Mouse (Mus musculus) megakaryocyte-erythroid progenitor cell, adult 5-6 weeks (primary cell): Measurements from ENCODE around the gene Ifi27l2b. TPM values are rescaled to one million over a fixed set of nuclear protein-coding genes. Genes with fewer than 3 reads are reported as not detected.
"Not testable (repeated sequence)": the region's sequence is repeated elsewhere in the genome, so short reads cannot be mapped to it uniquely, and the experiment has no call there.

Experiments used
- ATAC-seq: replicated peaks from 2 replicates; pipeline ENCODE4 v1.8.0; 2016; ENCODE audit warnings: mild to moderate bottlenecking, inconsistent platforms; ENCODE audit not compliant: severe bottlenecking, poor library complexity, low FRiP score, low TSS enrichment
- total RNA-seq, 2 experiments: library from RNA; stranded (forward) in 1 of 2; stranded (reverse) in 1 of 2; fragments of 200-1000, 215-1000 nt in 1 of 2; fragments of >200 nt in 1 of 2; fragmentation: Nextera tagmentation in 1 of 2; gene quantifications; 2 replicates each; pipeline ENCODE4 v1.2.3; 2014 to 2017

Gene Ifi27l2b
- total RNA-seq (2014; fragmentation: Nextera tagmentation) (not detected in 2 replicates), total RNA-seq (2017) (not detected in 2 replicates)

DNA sequence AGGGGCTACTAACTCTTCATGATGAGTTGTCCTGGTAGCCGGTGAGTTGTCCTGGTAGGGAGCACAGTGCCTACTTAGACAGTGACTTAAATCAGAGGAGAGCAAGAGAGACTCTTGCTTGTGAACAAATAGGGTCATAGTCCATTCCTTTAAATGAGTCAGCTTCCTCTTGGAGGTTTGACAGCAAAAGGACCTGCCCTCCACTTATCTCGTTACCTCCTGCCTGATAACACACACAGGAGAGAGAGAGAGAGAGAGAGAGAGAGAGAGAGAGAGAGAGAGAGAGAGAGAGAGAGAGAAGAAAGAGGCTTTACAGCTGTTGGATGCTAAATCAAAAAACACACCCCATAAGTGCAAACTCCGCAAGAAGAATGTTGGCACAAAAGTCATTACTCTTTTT lies at the start of gene Ifi27l2b:
TSS of gene Ifi27l2b (minus strand) at position 84 of the 400 bp plus-strand sequence.
- ATAC-seq: no peak

DNA sequence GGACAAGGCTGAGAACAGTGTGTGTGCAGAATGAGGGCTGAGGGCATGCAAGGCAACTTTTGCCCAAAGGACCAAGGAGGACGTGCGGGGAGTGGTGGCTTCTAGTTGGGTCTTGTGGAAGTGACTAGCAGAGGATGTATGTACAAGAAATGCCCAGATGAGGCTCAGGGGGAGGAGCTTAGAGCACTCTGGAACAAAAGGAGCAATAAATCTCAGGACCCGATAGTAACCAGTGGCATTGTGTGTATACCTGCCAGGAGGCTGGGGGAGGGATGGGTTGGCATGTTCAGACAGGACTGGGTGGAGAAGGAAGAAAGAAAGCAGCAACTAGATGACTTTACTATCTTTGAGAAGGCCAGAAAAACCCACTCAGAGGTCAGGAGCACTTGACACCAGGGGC lies 47.4 kb upstream of the Ifi27l2b start:
- no peak for ATAC-seq

DNA sequence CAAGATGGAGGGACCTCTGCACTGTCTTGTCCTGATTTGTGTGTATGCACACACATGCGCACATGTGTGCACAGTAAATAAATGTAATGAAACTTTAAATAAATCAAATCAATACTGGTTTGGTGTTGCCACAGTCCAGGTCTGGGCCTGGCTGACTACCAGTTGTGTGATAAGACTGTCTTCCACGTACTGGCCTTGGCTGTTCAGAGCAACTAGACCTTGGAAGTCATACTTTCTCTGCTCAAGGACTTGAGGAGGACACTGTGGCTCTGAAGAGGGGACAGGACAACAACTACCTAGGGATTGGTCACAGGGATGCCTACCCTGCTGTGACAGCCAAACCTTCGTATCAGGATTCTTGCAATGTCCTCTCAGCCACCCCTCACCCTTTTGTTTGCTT lies 46.3 kb upstream of the Ifi27l2b start:
- ATAC-seq: no peak

GRCm38 (mm10) chr12:103499261-103499660 lies 42.2 kb upstream of the Ifi27l2b start:
- ATAC-seq: no peak

- no peak for ATAC-seq
These were observed 41.7 kb upstream of the Ifi27l2b start for GRCm38 (mm10) chr12:103498768-103499167.

- ATAC-seq: peak; percentile 78
These were observed 37.5 kb upstream of the Ifi27l2b start for GRCm38 (mm10) chr12:103494486-103494885.

- ATAC-seq: peak; percentile 77
These were observed 35.7 kb upstream of the Ifi27l2b start for GRCm38 (mm10) chr12:103492767-103493166.

DNA sequence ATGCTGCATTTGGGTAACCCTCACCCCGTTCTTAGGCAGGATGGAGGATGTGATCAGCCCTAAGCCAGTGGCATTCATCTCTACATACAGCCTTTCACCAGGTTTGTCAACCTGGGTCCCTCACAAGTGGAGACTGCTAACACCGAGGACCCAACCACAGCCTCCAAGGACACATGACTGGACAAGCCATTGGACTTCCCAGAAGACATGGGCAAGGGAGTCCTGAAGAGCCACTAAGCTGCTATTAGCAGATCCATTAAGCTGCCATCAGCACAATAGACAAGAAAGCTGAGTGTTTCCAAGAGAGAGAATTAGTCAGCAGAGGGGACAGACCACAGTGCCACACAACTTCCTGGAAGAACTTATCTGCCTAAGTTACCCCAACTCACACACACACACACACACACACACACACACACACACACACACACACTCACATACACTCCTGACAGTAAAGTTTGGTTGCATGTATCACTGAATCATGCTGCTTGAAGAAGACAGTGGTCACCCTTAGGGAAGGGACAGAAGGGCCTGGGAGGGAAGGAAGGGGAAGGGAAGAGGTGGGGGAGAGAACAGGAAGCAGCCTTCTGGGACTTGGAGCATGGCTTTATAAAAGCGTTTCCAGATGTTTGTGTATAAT lies 34.2 kb upstream of the Ifi27l2b start:
- no peak for ATAC-seq

- no peak for ATAC-seq
These were observed 30.7 kb upstream of the Ifi27l2b start for GRCm38 (mm10) chr12:103487750-103488149.

GRCm38 (mm10) chr12:103487276-103487675 lies 30.3 kb upstream of the Ifi27l2b start:
- ATAC-seq: no peak

GRCm38 (mm10) chr12:103486726-103487125 lies 29.7 kb upstream of the Ifi27l2b start:
- no peak for ATAC-seq

DNA sequence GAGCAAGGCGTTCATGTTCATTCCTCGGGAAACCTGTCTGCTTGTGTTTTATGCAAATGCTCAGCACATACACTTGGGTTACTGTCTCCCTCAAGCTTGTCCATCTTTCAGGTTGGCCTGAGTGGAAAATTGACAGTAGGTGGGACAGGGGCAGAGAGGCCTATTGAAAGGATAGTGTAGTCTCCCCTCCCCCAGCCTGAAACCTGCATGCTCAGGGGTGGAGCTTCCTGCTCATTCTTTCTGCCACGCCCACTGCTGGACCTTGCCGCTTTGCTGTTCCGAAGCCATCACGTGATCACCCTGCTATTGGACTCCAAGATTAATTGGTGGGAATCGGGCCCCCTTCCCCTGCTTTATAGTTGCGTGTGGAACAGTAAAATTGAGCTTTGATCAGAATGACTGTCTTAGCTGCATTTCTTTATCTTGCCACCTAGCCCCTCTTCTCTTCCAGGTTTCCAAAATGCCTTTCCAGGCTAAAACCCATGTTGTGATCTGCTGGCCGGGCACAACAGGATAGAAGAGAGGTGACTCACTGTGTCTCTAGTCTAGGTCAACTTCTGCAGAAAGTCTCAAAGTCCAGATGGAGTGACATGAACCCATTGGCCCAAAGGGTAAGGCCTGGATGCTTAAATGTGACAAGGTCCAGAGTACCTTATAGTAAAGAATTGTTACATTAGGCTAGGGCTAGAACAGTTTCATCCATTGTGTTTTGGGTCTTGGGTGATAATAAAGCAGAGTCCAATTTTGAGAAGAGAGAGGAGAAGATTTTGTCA lies 27.4 kb upstream of the Ifi27l2b start:
- ATAC-seq: not testable (repeated sequence)

GRCm38 (mm10) chr12:103482781-103483180 lies 25.8 kb upstream of the Ifi27l2b start:
- ATAC-seq: no peak

GRCm38 (mm10) chr12:103481671-103482070 lies 24.6 kb upstream of the Ifi27l2b start:
- ATAC-seq: no peak

GRCm38 (mm10) chr12:103477461-103478015 lies 20.5 kb upstream of the Ifi27l2b start:
- ATAC-seq: no peak

DNA sequence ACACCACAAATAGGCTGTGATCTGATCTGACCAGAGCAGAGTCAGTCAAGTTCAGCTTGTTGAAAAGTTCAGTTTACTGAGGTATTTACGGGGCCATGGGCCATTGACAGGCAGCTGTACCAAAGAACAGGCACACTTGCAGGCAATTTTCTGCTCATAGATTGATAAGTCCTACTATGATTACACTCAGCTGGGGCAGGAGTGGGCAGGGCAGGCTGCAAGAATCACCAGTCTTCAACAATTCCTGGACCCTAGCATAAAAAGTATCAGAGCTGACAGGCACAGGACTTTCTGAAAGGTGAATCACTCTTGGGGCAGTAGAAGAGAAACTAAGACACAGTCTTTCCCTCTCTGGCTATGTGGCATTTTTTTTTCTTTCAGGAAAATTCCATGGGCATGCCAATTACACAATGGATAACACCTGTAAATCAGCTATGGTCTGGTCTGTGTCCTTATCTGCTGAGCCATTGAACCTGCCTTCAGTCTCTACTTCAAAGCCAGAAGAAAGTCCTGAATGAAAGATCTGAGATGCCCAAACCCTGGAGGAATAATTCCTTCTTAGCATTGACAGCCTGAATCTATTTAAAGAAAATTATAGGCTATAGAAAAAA lies 19.9 kb upstream of the Ifi27l2b start:
- no peak for ATAC-seq

GRCm38 (mm10) chr12:103474481-103474880 lies 17.5 kb upstream of the Ifi27l2b start:
- no peak for ATAC-seq

- not testable (repeated sequence) for ATAC-seq
These were observed 296 bp downstream of the Ifi27l2b start for GRCm38 (mm10) chr12:103456727-103457126.

- ATAC-seq: no peak
These were observed 3.7 kb downstream of the Ifi27l2b start for GRCm38 (mm10) chr12:103453361-103453760.

- no peak for ATAC-seq
These were observed 12.0 kb downstream of the Ifi27l2b start for GRCm38 (mm10) chr12:103445060-103445459.
